Mouse (Mus musculus): Measurements from ENCODE around the gene Banf2.

DNA sequence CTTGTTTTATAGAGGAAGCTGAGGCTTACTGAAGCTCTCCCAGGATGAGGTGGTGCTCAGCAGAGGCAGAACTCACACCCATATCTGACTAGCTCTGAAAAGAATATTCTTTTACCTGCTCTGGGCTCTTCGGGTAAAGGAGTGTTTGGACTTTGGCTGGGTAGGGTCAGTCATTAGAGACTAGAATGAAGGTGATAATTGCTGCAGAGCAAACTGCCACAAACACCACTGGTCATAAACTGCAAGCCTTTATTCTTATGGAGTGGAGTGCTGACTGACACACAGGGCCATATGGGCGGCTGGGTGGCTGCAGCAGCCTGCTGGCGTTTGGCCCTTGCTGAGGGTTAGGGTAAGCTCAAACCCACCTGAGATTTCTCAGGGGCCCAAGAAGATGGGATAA lies 46.0 kb downstream of the Banf2 start:
- no peak for TF ChIP-seq CTCF (IDR thresholded peaks at IDR 0.05; ENCODE audit: low read depth)
- TF ChIP-seq EP300 (IDR thresholded peaks at IDR 0.05; ENCODE audit: low read depth): no peak
